Mouse (Mus musculus) stomach, postnatal 0 days (tissue): ENCODE data around the gene Ascl5.

Source experiments
- CTCF ChIP-seq: IDR thresholded peaks from 2 replicates; pipeline ENCODE4 v1.5.1; 2016; ENCODE audit warnings: antibody characterized with exemption, low read depth, mild to moderate bottlenecking, moderate library complexity
- EP300 ChIP-seq: optimal IDR thresholded peaks from 2 replicates; pipeline ENCODE3; 2016; ENCODE audit warnings: antibody characterized with exemption

- TF ChIP-seq CTCF (no peak), EP300 (no peak)
These were observed 17.0 kb downstream of the Ascl5 start for GRCm38 (mm10) chr1:136067579-136067978.
